Mouse (Mus musculus): Measurements from ENCODE around the gene Fam198a. TPM values are rescaled to one million over a fixed set of nuclear protein-coding genes. Genes with fewer than 3 reads are reported as not detected.
A peak's percentile ranks its signal among the peaks of the same experiment; 100 is the strongest.

Fam198a gene
- total and polyA plus RNA-seq, 2 experiments from 2014 or later = 0.78 to 3.1 TPM

DNA sequence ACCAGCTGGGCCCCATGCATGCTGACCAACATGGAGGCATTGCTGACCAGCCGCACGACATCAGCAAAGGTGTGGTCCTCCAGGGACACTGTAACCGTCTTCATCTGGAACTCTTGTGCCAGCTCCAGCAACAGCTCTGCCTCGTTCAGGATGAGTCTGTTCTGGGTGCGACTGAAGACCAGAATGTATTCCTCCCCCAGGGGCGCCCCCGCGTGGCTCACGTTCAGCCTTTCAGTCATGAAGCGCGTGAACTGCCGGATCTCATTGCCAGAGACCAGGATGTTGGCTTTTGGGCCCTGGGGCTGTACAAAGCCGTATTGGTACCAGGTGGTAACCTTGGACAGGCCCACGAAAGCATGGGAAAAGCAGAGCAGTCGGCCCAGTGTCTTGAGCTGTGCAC is 31.9 kb downstream of the Fam198a start:
- no peaks in the 10 kb centered on the region for H3K4me1 ChIP-seq (ENCODE audit: control insufficient read depth, insufficient read depth)
- 88% methylated on average over 15 of the region's 15 CpGs for WGBS
- H3K36me3 ChIP-seq (replicated peaks; ENCODE audit: control insufficient read depth, insufficient read depth, low read length) = no peaks in the 10 kb centered on the region
- no peak overlapping the region for H3K4me3 ChIP-seq (ENCODE audit: low read depth, low read length)
- H3K9ac ChIP-seq (replicated peaks; ENCODE audit: low read depth, low read length) = no peak overlapping the region
- ATAC-seq (ENCODE audit: insufficient read depth, low read depth) (no peak), DNase-seq (ENCODE audit: low spot score) (no peak)
- TF ChIP-seq EP300 (IDR thresholded peaks at IDR 0.05; ENCODE audit: low read depth) = no peak
- TF ChIP-seq CTCF (IDR thresholded peaks at IDR 0.05; ENCODE audit: low read depth) = no peak
- H3K27ac ChIP-seq (ENCODE audit: low read depth) = no peak overlapping the region
- H3K27me3 ChIP-seq (ENCODE audit: control insufficient read depth, insufficient read depth, low read length) = no peaks in the 10 kb centered on the region
- H3K4me2 ChIP-seq (ENCODE audit: low read depth, low read length) = no peak overlapping the region
- H3K9me3 ChIP-seq (replicated peaks; ENCODE audit: control insufficient read depth, low read length) = no peaks in the 10 kb centered on the region

DNA sequence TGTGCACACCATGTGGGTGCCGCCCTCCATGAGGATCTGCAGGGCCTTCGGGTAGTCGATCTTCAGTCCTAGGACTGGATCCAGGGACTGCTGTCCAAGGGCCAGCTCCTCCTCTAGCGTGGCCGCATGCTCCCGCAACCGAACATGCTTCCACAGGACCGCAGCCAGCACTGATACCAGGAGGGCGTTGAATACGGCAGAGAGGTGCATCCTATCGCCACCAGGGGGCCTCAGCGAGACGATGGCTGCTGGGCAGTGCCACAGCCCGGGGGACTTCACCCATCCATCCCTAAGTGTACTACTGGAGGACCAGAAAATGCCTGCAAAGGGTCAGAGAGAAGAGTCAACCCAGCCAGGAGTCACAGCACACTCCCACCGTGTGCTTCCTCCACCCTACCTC is 32.7 kb downstream of the Fam198a start:
- ATAC-seq (ENCODE audit: insufficient read depth, low read depth) (peak; percentile 57), DNase-seq (ENCODE audit: low spot score) (peak; percentile 13)

GRCm38 (mm10) chr9:121984465-121985461 is 34.0 kb downstream of the Fam198a start:
- H3K4me1 ChIP-seq (ENCODE audit: control insufficient read depth, insufficient read depth) = no peaks in the 10 kb centered on the region
- TF ChIP-seq CTCF (IDR thresholded peaks at IDR 0.05; ENCODE audit: low read depth) (peak; percentile 99), EP300 (IDR thresholded peaks at IDR 0.05; ENCODE audit: low read depth) (no peak)
- H3K36me3 ChIP-seq (replicated peaks; ENCODE audit: control insufficient read depth, insufficient read depth, low read length) = no peaks in the 10 kb centered on the region
- 67% methylated on average over 15 of the region's 15 CpGs for WGBS
- no peaks in the 10 kb centered on the region for H3K27me3 ChIP-seq (ENCODE audit: control insufficient read depth, insufficient read depth, low read length)
- DNase-seq (ENCODE audit: low spot score) (peak; percentile 38), ATAC-seq (ENCODE audit: insufficient read depth, low read depth) (no peak; the same call in 1 of the 2 replicates)
- H3K4me2 ChIP-seq (ENCODE audit: low read depth, low read length) = no peak overlapping the region
- H3K27ac ChIP-seq (ENCODE audit: low read depth) = no peak overlapping the region
- H3K9me3 ChIP-seq (replicated peaks; ENCODE audit: control insufficient read depth, low read length) = no peaks in the 10 kb centered on the region
- no peak overlapping the region for H3K9ac ChIP-seq (replicated peaks; ENCODE audit: low read depth, low read length)
- H3K4me3 ChIP-seq (ENCODE audit: low read depth, low read length) = no peak overlapping the region

More for the DNA sequence above, 32.7 kb downstream of the Fam198a start:
- no peak overlapping the region for H3K4me3 ChIP-seq (ENCODE audit: low read depth, low read length)
- no peaks in the 10 kb centered on the region for H3K9me3 ChIP-seq (replicated peaks; ENCODE audit: control insufficient read depth, low read length)
- H3K4me1 ChIP-seq (ENCODE audit: control insufficient read depth, insufficient read depth) = no peaks in the 10 kb centered on the region
- H3K27me3 ChIP-seq (ENCODE audit: control insufficient read depth, insufficient read depth, low read length) = no peaks in the 10 kb centered on the region
- TF ChIP-seq CTCF (IDR thresholded peaks at IDR 0.05; ENCODE audit: low read depth) = peak; percentile 79
- TF ChIP-seq EP300 (IDR thresholded peaks at IDR 0.05; ENCODE audit: low read depth) = no peak
- no peak overlapping the region for H3K4me2 ChIP-seq (ENCODE audit: low read depth, low read length)
- H3K9ac ChIP-seq (replicated peaks; ENCODE audit: low read depth, low read length) = no peak overlapping the region
- H3K27ac ChIP-seq (ENCODE audit: low read depth) = no peak overlapping the region
- H3K36me3 ChIP-seq (replicated peaks; ENCODE audit: control insufficient read depth, insufficient read depth, low read length) = no peaks in the 10 kb centered on the region
- 30% methylated on average over 15 of the region's 15 CpGs for WGBS

DNA sequence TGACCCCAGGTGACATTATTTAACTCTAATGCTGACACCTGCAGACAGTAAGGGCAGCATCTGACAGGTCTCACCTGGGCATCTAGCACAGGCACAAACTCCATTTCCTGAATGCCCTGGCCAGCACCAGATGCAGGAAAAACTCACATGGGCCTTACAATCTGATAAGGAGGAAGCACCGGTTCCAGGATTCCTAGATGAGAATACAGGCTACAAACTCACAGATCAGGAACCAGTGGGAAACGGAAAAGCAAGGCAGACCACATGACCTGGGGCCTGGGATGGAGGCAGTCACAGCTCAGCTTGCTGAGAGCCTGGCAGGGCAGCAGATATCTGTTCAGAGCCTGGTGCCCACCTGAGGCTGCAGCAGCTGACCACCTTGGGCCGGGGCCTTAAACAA is 38.1 kb downstream of the Fam198a start:
- H3K27ac ChIP-seq (ENCODE audit: low read depth) = no peak overlapping the region
- no peaks in the 10 kb centered on the region for H3K36me3 ChIP-seq (replicated peaks; ENCODE audit: control insufficient read depth, insufficient read depth, low read length)
- H3K27me3 ChIP-seq (ENCODE audit: control insufficient read depth, insufficient read depth, low read length) = no peaks in the 10 kb centered on the region
- WGBS = 52% methylated on average over 3 of the region's 3 CpGs
- DNase-seq (ENCODE audit: low spot score) (no peak), ATAC-seq (ENCODE audit: insufficient read depth, low read depth) (no peak)
- H3K9ac ChIP-seq (replicated peaks; ENCODE audit: low read depth, low read length) = no peak overlapping the region
- H3K4me3 ChIP-seq (ENCODE audit: low read depth, low read length) = no peak overlapping the region
- H3K4me2 ChIP-seq (ENCODE audit: low read depth, low read length) = no peak overlapping the region
- TF ChIP-seq CTCF (IDR thresholded peaks at IDR 0.05; ENCODE audit: low read depth) (no peak), EP300 (IDR thresholded peaks at IDR 0.05; ENCODE audit: low read depth) (no peak)
- no peaks in the 10 kb centered on the region for H3K4me1 ChIP-seq (ENCODE audit: control insufficient read depth, insufficient read depth)
- H3K9me3 ChIP-seq (replicated peaks; ENCODE audit: control insufficient read depth, low read length) = no peaks in the 10 kb centered on the region

- TF ChIP-seq EP300 (IDR thresholded peaks at IDR 0.05; ENCODE audit: low read depth) (no peak), CTCF (IDR thresholded peaks at IDR 0.05; ENCODE audit: low read depth) (no peak)
- DNase-seq (ENCODE audit: low spot score) (no peak), ATAC-seq (ENCODE audit: insufficient read depth, low read depth) (no peak)
- Histone ChIP-seq H3K9ac (replicated peaks; ENCODE audit: low read depth, low read length) (no peak overlapping the region), H3K36me3 (replicated peaks; ENCODE audit: control insufficient read depth, insufficient read depth, low read length) (no peaks in the 10 kb centered on the region), H3K27me3 (ENCODE audit: control insufficient read depth, insufficient read depth, low read length) (no peaks in the 10 kb centered on the region), H3K4me2 (ENCODE audit: low read depth, low read length) (no peak overlapping the region), H3K4me1 (ENCODE audit: control insufficient read depth, insufficient read depth) (no peaks in the 10 kb centered on the region), H3K9me3 (replicated peaks; ENCODE audit: control insufficient read depth, low read length) (no peaks in the 10 kb centered on the region), H3K4me3 (ENCODE audit: low read depth, low read length) (no peak overlapping the region), H3K27ac (ENCODE audit: low read depth) (no peak overlapping the region)
- 78% methylated on average over 5 of the region's 5 CpGs for WGBS
Observed at GRCm38 (mm10) chr9:121989536-121989935, 38.7 kb downstream of the Fam198a start.
